Mouse (Mus musculus): ENCODE measurements at regions not wholly inside any gene's neighbourhood (a gene's known extent, or its start where the extent isn't known, plus 50 kb on each side); places are given as distances from the start of the nearest gene placed in this dataset.

DNA sequence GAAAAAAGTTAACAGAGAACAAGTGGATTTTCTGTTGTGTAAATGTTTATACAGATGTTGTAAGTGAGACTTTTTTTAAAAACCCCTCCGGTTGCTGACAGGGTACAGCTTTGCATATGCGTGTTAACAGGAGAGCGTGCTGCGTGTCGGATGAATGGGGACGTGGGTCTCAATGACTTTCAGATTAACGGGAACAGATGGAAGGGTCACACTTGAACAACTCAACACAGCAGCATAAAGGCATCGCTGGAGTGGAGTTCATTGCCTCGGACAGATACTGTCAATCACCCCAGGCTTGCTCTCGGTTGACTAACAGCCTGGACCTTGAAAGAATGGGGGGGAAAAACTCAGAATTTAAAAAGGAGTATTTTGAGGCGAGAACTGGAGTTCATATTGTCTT, 50.3 kb upstream of the Dbx1 start:
- 22% methylated on average over 11 of the region's 11 CpGs for WGBS
- no peak overlapping the region for H3K9ac ChIP-seq (ENCODE audit: low read depth, low read length)
- ATAC-seq (ENCODE audit: low read depth) (0 out of 2 replicates have a peak, but pooled peaks have one; percentile 26), DNase-seq (ENCODE audit: low spot score) (peak; percentile 48)
- H3K9me3 ChIP-seq (ENCODE audit: control insufficient read depth, low read length): no peaks in the 10 kb centered on the region
- no peak overlapping the region for H3K4me2 ChIP-seq (ENCODE audit: low read depth, low read length)
- H3K27me3 ChIP-seq (replicated peaks; ENCODE audit: control insufficient read depth, insufficient read depth, low read length): peaks cover 61% of the 10 kb centered on the region
- H3K4me1 ChIP-seq (ENCODE audit: control insufficient read depth, insufficient read depth, low read length): 0 out of 2 replicates have a peak, but pooled peaks cover 4% of the 10 kb centered on the region
- no peak overlapping the region for H3K27ac ChIP-seq (replicated peaks; ENCODE audit: low read depth, low read length)
- H3K4me3 ChIP-seq (ENCODE audit: low read depth, low read length): no peak overlapping the region
- no peaks in the 10 kb centered on the region for H3K36me3 ChIP-seq (ENCODE audit: control insufficient read depth, insufficient read depth, low read length)

Data from embryonic facial prominence, embryonic 14.5 days (tissue).